Mouse (Mus musculus) liver, adult 2 months (tissue): ENCODE measurements at regions not wholly inside any gene's neighbourhood (a gene's known extent, or its start where the extent isn't known, plus 50 kb on each side); places are given as distances from the start of the nearest gene placed in this dataset.

Source experiments
- CTCF ChIP-seq: fragments of 200-500 bp; IDR thresholded peaks from 2 replicates; pipeline ENCODE4 v1.5.1; 2011; ENCODE audit warnings: low read depth, low read length, control low read depth
- POLR2A ChIP-seq: fragments of 200-500 bp; IDR thresholded peaks from 2 replicates; pipeline ENCODE4 v1.6.1; 2011; ENCODE audit warnings: low read length, control low read depth; ENCODE audit not compliant: insufficient read depth; ENCODE audit errors: extremely low read depth

- TF ChIP-seq CTCF (no peak), POLR2A (no peak)
Observed at GRCm38 (mm10) chr5:77796960-77797359, 389.1 kb upstream of the Igfbp7 start.
